Mouse (Mus musculus) right cerebral cortex, adult 2 months (tissue): ENCODE data around the gene Fam169a.
"Not testable (repeated sequence)": the region's sequence is repeated elsewhere in the genome, so short reads cannot be mapped to it uniquely, and the experiment has no call there.

ENCODE experiments used
- DNase-seq, 2 experiments: peaks; one replicate each; pipeline ENCODE4 v3.0.0; 2021 to 2022; ENCODE audit warnings: low spot score in 2 of 2

Fam169a gene

GRCm38 (mm10) chr13:97080201-97080600 is 13.1 kb downstream of the Fam169a start:
- no peak for DNase-seq

GRCm38 (mm10) chr13:97080615-97081014 is 13.5 kb downstream of the Fam169a start:
- DNase-seq, result no peak

DNA sequence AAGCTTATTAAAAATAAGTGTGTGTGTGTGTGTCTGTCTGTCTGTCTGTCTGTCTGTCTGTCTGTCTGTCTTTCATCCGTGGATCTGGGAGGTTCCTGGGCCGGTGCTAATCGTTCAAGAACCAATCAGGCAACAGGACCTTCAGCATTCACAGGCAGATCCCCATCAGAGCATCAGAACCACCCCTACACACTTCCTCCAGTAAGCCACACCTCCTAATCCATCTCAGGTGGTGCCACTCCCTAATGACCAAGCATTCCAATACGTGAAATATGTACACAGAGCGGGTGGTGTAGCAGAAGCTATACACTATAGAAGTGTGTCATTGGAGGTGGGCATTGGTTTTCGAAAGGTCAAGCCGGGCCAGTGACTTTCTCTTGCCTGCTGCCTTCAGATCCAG is 15.3 kb downstream of the Fam169a start:
- DNase-seq, result no peak

- no peak for DNase-seq
Measured at GRCm38 (mm10) chr13:97086316-97086715, 19.2 kb downstream of the Fam169a start.

DNA sequence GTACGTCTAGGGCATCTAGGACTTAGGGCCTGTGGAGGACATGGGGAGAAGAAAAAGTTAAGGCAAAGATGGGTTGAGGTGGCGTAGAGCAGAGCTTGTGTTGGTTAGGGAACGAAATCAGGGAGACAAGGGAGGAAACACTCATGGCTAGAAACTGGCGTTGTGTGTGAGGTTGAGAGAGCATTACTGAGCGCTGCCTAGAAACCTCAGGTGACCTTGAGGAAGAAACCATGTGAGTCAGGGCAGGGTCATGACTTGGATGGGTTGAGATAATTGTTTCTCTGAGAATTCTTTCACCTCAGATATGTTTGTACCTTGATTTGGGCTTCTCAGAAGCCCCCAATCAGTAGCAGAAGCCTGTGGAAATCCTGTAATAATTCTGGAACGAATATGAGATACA is 20.3 kb downstream of the Fam169a start:
- no peak for DNase-seq

DNA sequence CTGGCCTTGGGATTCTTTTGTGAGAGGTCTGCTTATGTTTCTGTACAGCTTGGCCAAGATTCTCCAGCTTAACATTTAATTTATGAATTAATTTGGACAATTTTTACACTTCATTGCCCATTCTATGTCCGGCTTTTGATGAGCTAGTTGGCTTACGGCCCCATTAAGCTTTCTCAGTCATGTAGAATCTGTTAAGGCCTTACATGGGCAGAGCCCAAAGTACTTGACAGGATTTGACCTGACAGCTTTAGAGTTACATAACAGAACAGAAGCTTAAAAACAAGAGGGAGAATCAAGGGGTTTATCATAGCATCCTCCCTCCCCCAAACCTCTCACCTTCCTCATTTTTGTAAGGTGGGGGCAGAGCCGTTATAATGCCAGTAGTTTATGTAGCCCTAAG is 21.1 kb downstream of the Fam169a start:
- no peak for DNase-seq

- DNase-seq, result no peak
Measured at GRCm38 (mm10) chr13:97095726-97096125, 28.6 kb downstream of the Fam169a start.

DNA sequence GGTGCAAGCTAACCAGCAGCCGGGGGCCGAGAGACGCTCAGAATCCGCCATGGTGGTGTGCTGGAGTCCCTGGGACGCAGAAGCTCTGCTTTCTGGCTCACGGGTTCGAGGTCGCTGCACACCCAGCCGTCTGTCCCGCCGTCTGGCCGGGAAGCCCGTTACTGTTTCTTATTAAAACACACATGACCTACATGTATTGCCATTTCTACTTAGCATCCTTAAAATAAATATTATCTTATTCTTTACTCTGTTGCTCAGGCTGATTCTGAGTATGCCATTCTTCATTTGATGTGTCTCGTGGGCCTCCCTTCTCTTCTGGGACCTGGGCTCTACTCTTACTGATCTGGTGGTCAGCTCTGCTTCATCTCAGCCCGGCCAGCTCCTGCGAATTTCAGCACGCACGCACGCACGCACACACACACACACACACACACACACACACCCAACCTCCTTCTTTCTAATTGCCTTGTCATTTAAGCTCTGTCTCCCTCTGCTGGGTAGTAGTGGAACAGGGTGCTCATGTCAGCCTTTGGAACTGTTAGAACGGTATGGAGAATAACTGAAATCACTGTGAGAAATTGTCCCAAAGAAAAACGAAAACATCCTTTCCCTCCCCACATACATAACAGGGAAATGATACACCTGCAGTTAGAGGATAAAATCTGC is 32.2 kb downstream of the Fam169a start, which contains the start of gene Gm6169:
Gene Gm6169 (minus strand): TSS at position 51 of the 666 bp plus-strand sequence.
- DNase-seq, result peak; percentile 79 to 80

GRCm38 (mm10) chr13:97104996-97105395 is 37.9 kb downstream of the Fam169a start:
- no peak for DNase-seq

DNA sequence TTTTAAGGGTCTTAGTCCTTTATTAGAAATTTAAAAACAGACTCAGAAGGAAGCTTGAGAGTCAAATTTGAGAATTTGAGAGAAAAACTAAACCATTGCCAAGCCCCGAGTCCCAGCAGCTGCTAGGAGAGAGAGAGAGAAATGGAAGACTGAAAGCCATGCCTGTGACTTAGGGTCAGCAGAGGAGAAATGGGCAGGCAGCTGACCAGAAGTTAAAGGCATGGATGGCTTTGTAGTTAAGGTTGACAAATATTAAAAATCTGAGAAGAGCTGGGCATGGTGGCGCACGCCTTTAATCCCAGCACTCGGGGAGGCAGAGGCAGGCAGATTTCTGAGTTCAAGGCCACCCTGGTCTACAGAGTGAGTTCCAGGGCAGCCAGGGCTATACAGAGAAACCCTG is 40.6 kb downstream of the Fam169a start:
- not testable (repeated sequence) for DNase-seq

- DNase-seq, result no peak
Measured at GRCm38 (mm10) chr13:97109046-97109445, 42.0 kb downstream of the Fam169a start.

- DNase-seq, result no peak
Measured at GRCm38 (mm10) chr13:97121341-97121740, 54.3 kb downstream of the Fam169a start.

- DNase-seq, result not testable (repeated sequence)
Measured at GRCm38 (mm10) chr13:97129654-97130053, 62.6 kb downstream of the Fam169a start.

DNA sequence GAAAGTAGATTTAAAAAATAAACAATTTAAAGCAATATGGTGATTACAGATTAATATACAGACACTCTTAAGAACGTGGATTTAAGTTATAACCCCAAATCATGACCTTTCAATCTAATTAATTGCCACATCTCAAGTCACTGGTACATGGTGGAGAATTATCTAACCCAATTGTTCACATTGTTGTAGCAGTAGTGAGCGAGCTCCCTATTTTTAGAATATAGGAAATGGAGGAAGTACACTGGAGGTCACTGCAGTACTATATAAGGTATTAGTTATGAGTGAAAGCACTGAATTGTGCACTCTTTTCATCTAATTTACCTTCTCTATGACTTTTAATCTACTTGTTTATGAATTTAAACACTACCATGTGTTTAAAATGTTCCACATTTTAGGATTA is 63.3 kb downstream of the Fam169a start:
- DNase-seq, result not testable (repeated sequence)

DNA sequence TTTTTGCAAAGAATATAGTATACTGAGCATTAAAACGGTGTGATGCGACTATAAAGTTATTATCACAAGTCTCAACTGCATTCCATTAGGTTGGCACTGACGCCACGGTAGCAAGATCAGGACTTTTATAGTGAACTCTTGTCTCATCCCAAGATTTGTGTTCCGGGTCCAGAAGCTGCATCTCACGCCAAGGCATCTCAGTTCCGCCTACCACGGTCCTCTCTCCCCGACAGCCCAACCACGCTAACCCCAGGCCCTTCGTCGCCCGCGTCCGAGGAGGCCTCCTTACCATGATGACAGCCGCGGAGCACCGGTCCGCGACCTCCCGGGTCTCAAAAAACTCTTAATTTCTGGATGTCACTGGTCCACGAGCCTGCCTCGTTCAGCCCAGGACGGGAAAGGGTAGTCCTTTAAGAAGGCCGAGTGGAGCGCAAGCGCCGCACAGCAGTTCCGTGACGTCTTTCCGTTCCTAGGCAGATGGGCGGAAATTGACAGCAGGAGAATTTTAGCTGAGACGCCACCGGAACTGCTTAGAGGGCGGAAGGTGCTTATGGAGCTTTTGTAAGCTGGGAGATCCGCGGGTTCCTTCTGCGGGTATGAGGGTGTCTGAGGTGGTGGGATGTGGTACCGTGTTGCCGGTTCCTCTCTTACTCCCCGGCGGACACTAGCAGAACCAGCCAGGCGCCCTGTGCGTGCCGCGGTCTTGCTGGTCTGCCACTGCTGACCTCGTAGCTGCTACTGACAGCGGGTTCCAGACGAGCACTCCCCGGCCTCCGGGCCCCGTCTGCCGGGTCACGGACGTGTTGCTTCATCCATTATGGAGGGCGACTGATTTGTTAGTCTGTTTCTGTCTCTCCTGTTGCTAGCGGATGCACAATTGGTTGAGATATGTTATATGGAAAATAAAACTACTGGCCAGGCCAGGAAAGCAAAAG is 70.6 kb downstream of the Fam169a start, which contains the start of the genes Gfm2 and Nsa2:
Gene Gfm2 (plus strand): TSS at position 472 of the 935 bp plus-strand sequence.
Gene Nsa2 (minus strand): TSS at position 472 of the 935 bp plus-strand sequence.
- peak; percentile 93 for DNase-seq

- not testable (repeated sequence) for DNase-seq
Measured at GRCm38 (mm10) chr13:97138404-97138931, 71.4 kb downstream of the Fam169a start.

DNA sequence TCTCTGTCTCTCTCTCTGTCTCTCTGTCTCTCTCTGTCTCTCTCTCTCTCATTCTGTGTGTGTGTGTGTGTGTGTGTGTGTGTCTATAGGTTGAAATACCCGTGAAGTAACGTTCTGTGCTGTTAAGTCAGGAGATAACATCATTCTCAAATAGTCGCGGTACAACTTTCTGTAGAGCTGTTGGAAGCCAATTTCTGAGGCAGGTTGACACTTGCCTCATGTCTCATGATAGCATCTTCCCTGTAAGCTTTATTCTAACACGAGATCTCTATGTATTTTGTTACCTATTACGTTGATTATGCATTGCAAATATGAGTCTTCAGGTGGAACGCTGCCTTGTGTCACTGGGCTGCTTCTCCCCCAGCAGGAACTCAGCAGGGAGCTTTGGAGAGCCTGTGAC is 75.2 kb downstream of the Fam169a start:
- no peak for DNase-seq

- peak in 1 of 2 experiments; percentile 41 for DNase-seq
Measured at GRCm38 (mm10) chr13:97145834-97146233, 78.7 kb downstream of the Fam169a start.

- no peak for DNase-seq
Measured at GRCm38 (mm10) chr13:97175520-97176264, 108.6 kb downstream of the Fam169a start.

GRCm38 (mm10) chr13:97176731-97177130 is 109.6 kb downstream of the Fam169a start:
- DNase-seq, result no peak

- DNase-seq, result no peak
Measured at GRCm38 (mm10) chr13:97178943-97179342, 111.9 kb downstream of the Fam169a start.
